Mouse (Mus musculus) heart, embryonic 12.5 days (tissue): Measurements from ENCODE around the gene Anp32b. TPM values are rescaled to one million over a fixed set of nuclear protein-coding genes. Genes with fewer than 3 reads are reported as not detected.

Experiments
- ATAC-seq: fragments of 200-750 bp; cut with Nextera tagmentation; 2 replicates; pipeline ENCODE4 v1.8.0; 2017; ENCODE audit warnings: moderate TSS enrichment, moderate library complexity; ENCODE audit not compliant: insufficient number of reproducible peaks, low FRiP score
- H3K27ac ChIP-seq: fragments of 300-500 bp; sonication (generic); 2 replicates; pipeline ENCODE4 v1.5.1; 2016; ENCODE audit warnings: mild to moderate bottlenecking, moderate library complexity; ENCODE audit not compliant: poor library complexity, severe bottlenecking
- H3K27me3 ChIP-seq: fragments of 300-500 bp; sonication (generic); replicated peaks from 2 replicates; pipeline ENCODE4 v1.6.1; 2016; ENCODE audit warnings: mild to moderate bottlenecking, moderate library complexity
- H3K36me3 ChIP-seq: fragments of 300-500 bp; sonication (generic); 2 replicates; pipeline ENCODE4 v1.6.1; 2016; ENCODE audit warnings: mild to moderate bottlenecking, moderate library complexity
- H3K4me1 ChIP-seq: fragments of 300-500 bp; sonication (generic); replicated peaks from 2 replicates; pipeline ENCODE4 v1.6.1; 2016; ENCODE audit warnings: mild to moderate bottlenecking
- H3K4me2 ChIP-seq: fragments of 300-500 bp; sonication (generic); 2 replicates; pipeline ENCODE4 v1.6.1; 2016; ENCODE audit warnings: mild to moderate bottlenecking, moderate library complexity
- H3K4me3 ChIP-seq: fragments of 300-500 bp; sonication (generic); 2 replicates; pipeline ENCODE4 v1.5.1; 2016; ENCODE audit warnings: mild to moderate bottlenecking
- H3K9ac ChIP-seq: fragments of 300-500 bp; sonication (generic); 2 replicates; pipeline ENCODE4 v1.6.1; 2016; ENCODE audit warnings: mild to moderate bottlenecking, moderate library complexity
- H3K9me3 ChIP-seq: fragments of 300-500 bp; sonication (generic); replicated peaks from 2 replicates; pipeline ENCODE4 v1.6.1; 2016; ENCODE audit warnings: mild to moderate bottlenecking, moderate library complexity
- WGBS: fragments of 180-500 bp; shearing (Covaris S2); methylation state at CpG from one replicate; pipeline ENCODE4 v1.1.7; 2016; 5-methylcytosine and 5-hydroxymethylcytosine counted together
- polyA plus RNA-seq: library from polyadenylated mRNA; unstranded; fragments of >200 nt; fragmentation: Nextera tagmentation; extraction: Ambion mirVana; gene quantifications from 2 replicates; pipeline ENCODE4 v1.2.1, GENCODE M21; 2016

Gene Anp32b
- 209 and 214 TPM in 2 replicates for polyA plus RNA-seq

GRCm38 (mm10) chr4:46450519-46451131 lies at the start of gene Anp32b:
Gene Anp32b, plus strand, starts transcription at chr4:46450902.
- peak within 1 kb of the TSS; percentile 98 for H3K4me3 ChIP-seq
- peaks cover 37% of the 10 kb centered on the region for H3K4me1 ChIP-seq
- H3K9ac ChIP-seq: peak within 1 kb of the TSS; percentile 99
- H3K27ac ChIP-seq: peak within 1 kb of the TSS; percentile 100
- H3K9me3 ChIP-seq: no peaks in the 10 kb centered on the region
- H3K36me3 ChIP-seq: no peaks in the 10 kb centered on the region
- WGBS: under 1% methylated on average over 36 of the region's 66 CpGs
- no peaks in the 10 kb centered on the region for H3K27me3 ChIP-seq
- peak; percentile 94 for ATAC-seq
- peak within 1 kb of the TSS; percentile 84 for H3K4me2 ChIP-seq

- H3K9me3 ChIP-seq: no peaks in the 10 kb centered on the region
- H3K4me2 ChIP-seq: peak overlapping the region; percentile 11; the same call in 1 of the 2 replicates
- H3K27ac ChIP-seq: 0 out of 2 replicates have a peak overlapping the region, but pooled peaks have one; percentile 7
- peak; percentile 76 for ATAC-seq
- no peak overlapping the region for H3K9ac ChIP-seq
- WGBS: 65% methylated on average over 6 of the region's 6 CpGs
- H3K27me3 ChIP-seq: no peaks in the 10 kb centered on the region
- H3K4me1 ChIP-seq: no peaks in the 10 kb centered on the region
- H3K4me3 ChIP-seq: no peak overlapping the region
- no peaks in the 10 kb centered on the region for H3K36me3 ChIP-seq
Observed at GRCm38 (mm10) chr4:46404042-46404795, 46.5 kb upstream of the Anp32b start.

DNA sequence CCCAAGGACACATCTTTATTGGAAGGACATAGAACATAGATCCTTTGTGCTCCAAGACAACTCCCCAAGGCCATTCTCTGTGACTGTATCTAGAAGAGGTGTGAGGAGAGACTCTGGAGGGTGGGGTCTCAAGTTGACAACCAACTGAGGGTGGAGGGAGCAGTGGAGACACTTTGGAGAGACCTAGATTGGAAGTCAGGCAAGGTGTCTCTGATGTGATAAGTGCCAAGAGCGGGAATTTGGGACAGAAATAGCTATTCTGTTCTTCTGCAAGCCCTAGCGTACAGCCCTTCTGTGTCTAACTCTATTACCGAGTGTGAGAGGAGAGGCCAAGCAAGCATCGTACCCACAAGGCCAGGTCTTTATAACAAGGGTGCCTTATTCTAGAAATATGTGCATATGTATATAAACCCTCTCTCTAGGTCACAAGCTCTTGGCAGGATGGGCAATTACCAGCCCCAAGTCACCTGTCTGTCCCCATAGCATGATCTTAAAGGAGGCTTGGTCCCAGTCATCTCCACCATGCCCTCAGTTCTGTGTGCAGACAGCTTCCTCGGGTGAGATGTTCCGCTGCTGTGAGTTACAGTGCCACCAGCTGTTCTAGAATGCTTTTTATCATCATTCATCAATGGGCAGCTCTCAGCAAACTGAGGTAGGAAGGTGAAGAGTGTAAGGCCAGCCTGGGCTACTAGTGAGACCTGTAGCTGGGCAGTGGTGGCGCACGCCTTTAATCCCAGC lies 43.6 kb upstream of the Anp32b start:
- H3K4me1 ChIP-seq: no peaks in the 10 kb centered on the region
- H3K36me3 ChIP-seq: no peaks in the 10 kb centered on the region
- no peak overlapping the region for H3K4me3 ChIP-seq
- no peak overlapping the region for H3K9ac ChIP-seq
- no peaks in the 10 kb centered on the region for H3K9me3 ChIP-seq
- no peaks in the 10 kb centered on the region for H3K27me3 ChIP-seq
- H3K4me2 ChIP-seq: no peak overlapping the region
- ATAC-seq: peak; percentile 26; the same call in 1 of the 2 replicates
- 68% methylated on average over 8 of the region's 8 CpGs for WGBS
- H3K27ac ChIP-seq: no peak overlapping the region

DNA sequence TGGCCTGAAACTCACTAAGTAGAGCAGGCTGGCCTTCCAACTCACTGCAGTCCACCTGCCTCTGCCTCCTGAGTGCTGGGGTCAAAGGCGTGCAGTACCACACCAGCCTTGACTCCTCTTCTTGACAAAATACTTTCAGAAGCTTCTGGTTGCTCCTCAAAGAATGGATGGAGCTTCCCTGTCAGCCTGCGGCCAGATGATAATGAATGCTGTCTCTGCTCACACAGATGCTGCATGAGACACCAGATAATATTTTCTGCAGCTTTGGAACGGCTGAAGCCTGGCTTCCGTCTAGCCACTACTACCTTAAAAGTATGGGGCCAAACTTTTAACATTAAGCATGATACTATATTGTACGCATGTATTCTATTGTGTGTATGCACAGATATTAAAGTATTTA lies 40.0 kb upstream of the Anp32b start:
- Histone ChIP-seq H3K4me1 (no peaks in the 10 kb centered on the region), H3K4me2 (no peak overlapping the region), H3K4me3 (no peak overlapping the region), H3K9ac (no peak overlapping the region), H3K27me3 (no peaks in the 10 kb centered on the region; the same call in 1 of the 2 replicates), H3K36me3 (no peaks in the 10 kb centered on the region), H3K27ac (0 out of 2 replicates have a peak overlapping the region, but pooled peaks have one; percentile 41), H3K9me3 (no peaks in the 10 kb centered on the region)
- ATAC-seq: peak; percentile 79
- WGBS: 79% methylated on average over 5 of the region's 5 CpGs

- no peak for ATAC-seq
- Histone ChIP-seq H3K27ac (no peak overlapping the region), H3K9ac (no peak overlapping the region)
Observed at GRCm38 (mm10) chr4:46411489-46411888, 39.2 kb upstream of the Anp32b start.

GRCm38 (mm10) chr4:46412113-46412512 lies 38.6 kb upstream of the Anp32b start:
- no peaks in the 10 kb centered on the region; the same call in 1 of the 2 replicates for H3K27me3 ChIP-seq
- WGBS: 43% methylated on average over 1 of the region's 1 CpGs
- no peaks in the 10 kb centered on the region for H3K4me1 ChIP-seq

More at GRCm38 (mm10) chr4:46411489-46411888, 39.2 kb upstream of the Anp32b start:
- H3K4me1 ChIP-seq: no peaks in the 10 kb centered on the region
- H3K4me2 ChIP-seq: no peak overlapping the region
- H3K9me3 ChIP-seq: no peaks in the 10 kb centered on the region
- WGBS: 66% methylated on average over 6 of the region's 6 CpGs
- no peak overlapping the region for H3K4me3 ChIP-seq
- no peaks in the 10 kb centered on the region; the same call in 1 of the 2 replicates for H3K27me3 ChIP-seq
- no peaks in the 10 kb centered on the region for H3K36me3 ChIP-seq

DNA sequence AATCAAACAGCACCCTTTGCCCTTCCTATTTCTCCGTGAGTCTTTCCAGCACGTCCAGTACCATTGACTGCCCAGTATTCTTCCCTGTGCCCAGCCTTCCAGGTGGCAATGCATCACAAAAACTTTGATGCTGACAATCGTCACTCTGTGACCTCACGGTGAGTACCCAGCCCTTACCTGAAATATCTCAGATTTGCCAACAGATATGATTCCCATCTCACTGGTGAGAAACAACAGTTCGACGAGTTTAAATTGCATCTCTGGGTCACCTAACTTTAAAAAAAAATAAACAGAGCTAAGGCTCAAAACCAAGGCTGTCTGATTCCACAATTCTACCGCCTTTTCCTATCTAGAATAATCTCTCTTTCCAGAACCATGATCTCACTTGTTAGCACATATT lies 37.3 kb upstream of the Anp32b start, which contains the start of gene Hemgn:
Gene Hemgn (minus strand): TSS at position 101 of the 400 bp plus-strand sequence.
- Histone ChIP-seq H3K4me3 (no peak within 1 kb of the TSS), H3K4me1 (peaks cover 2% of the 10 kb centered on the region; the same call in 1 of the 2 replicates), H3K9me3 (no peaks in the 10 kb centered on the region), H3K4me2 (no peak within 1 kb of the TSS), H3K9ac (no peak within 1 kb of the TSS), H3K27me3 (no peaks in the 10 kb centered on the region; the same call in 1 of the 2 replicates), H3K27ac (no peak within 1 kb of the TSS), H3K36me3 (no peaks in the 10 kb centered on the region)
- WGBS: 77% methylated on average over 7 of the region's 7 CpGs
- ATAC-seq: no peak

More at GRCm38 (mm10) chr4:46412113-46412512, 38.6 kb upstream of the Anp32b start:
- no peak overlapping the region for H3K4me3 ChIP-seq
- no peaks in the 10 kb centered on the region for H3K36me3 ChIP-seq
- H3K4me2 ChIP-seq: no peak overlapping the region
- no peak overlapping the region for H3K27ac ChIP-seq
- ATAC-seq: no peak
- no peak overlapping the region for H3K9ac ChIP-seq
- no peaks in the 10 kb centered on the region for H3K9me3 ChIP-seq

DNA sequence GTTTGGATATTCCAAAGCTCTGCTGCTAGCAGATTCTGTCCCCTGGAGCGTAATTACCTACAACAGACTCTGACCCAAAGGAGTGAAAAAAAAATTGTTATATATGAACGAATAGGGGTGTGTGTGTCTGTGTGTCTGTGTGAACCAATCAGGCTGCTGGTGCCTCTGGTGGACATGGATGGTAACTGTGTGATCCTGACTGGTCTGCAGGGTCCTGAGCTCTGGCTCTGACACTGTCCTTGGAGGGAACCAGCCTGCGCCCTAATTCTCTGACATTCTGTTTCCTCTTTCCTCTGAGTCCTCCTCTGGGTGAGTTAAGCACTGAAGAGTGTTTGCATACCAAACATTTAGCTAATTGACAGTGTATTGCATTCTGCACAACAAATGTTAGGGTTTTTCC lies 33.2 kb upstream of the Anp32b start:
- no peak overlapping the region for H3K27ac ChIP-seq
- no peaks in the 10 kb centered on the region; the same call in 1 of the 2 replicates for H3K27me3 ChIP-seq
- no peaks in the 10 kb centered on the region for H3K36me3 ChIP-seq
- H3K9ac ChIP-seq: no peak overlapping the region
- peak; percentile 64; the same call in 1 of the 2 replicates for ATAC-seq
- no peaks in the 10 kb centered on the region for H3K9me3 ChIP-seq
- no peak overlapping the region for H3K4me2 ChIP-seq
- WGBS: 66% methylated on average over 3 of the region's 3 CpGs
- H3K4me1 ChIP-seq: peaks cover 3% of the 10 kb centered on the region; the same call in 1 of the 2 replicates
- no peak overlapping the region for H3K4me3 ChIP-seq

GRCm38 (mm10) chr4:46418851-46419250 lies 31.9 kb upstream of the Anp32b start:
- Histone ChIP-seq H3K9me3 (no peaks in the 10 kb centered on the region), H3K4me1 (peaks cover 3% of the 10 kb centered on the region; the same call in 1 of the 2 replicates), H3K36me3 (no peaks in the 10 kb centered on the region), H3K27me3 (no peaks in the 10 kb centered on the region), H3K4me3 (no peak overlapping the region), H3K27ac (no peak overlapping the region), H3K9ac (no peak overlapping the region), H3K4me2 (no peak overlapping the region)
- ATAC-seq: no peak
- WGBS: 61% methylated on average over 9 of the region's 9 CpGs

DNA sequence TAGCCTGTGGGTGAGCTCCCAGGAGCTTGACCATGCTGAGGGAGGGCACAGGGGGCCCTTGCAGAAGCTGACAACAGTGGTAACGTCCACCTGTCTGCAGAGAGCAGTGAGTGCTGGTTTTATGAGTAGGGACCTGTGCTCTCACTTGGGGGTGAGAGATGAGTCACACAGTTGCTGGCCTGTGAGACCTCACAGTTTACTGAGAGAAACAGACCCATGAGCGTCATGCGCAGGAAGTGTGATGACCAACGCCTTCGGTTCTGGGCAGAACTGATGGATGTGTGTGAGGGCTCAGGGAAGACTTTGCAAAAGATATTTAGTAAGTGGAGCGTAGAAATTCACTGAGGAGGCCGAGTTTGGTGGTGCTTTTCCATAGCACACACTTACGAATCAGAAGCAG lies 28.1 kb upstream of the Anp32b start:
- WGBS: 74% methylated on average over 8 of the region's 8 CpGs
- H3K27ac ChIP-seq: no peak overlapping the region
- no peak overlapping the region for H3K4me2 ChIP-seq
- no peak for ATAC-seq
- no peaks in the 10 kb centered on the region for H3K9me3 ChIP-seq
- H3K36me3 ChIP-seq: no peaks in the 10 kb centered on the region
- H3K4me1 ChIP-seq: peaks cover 3% of the 10 kb centered on the region; the same call in 1 of the 2 replicates
- no peak overlapping the region for H3K4me3 ChIP-seq
- no peak overlapping the region for H3K9ac ChIP-seq
- no peaks in the 10 kb centered on the region for H3K27me3 ChIP-seq
